Mouse (Mus musculus): ENCODE data around the gene Akr7a5.

Gene Akr7a5

GRCm38 (mm10) chr4:139310171-139310898, at the start of gene Akr7a5, which contains the start of gene Pqlc2:
Akr7a5 (plus strand) TSS chr4:139310744.
Pqlc2 (minus strand) TSS chr4:139310708.
- ATAC-seq (ENCODE audit: insufficient number of reproducible peaks, low FRiP score, low TSS enrichment): peak; percentile 62; the same call in 1 of the 2 replicates

- ATAC-seq (ENCODE audit: insufficient number of reproducible peaks, low FRiP score, low TSS enrichment): no peak
Measured at GRCm38 (mm10) chr4:139262981-139263380, 47.6 kb upstream of the Akr7a5 start.

GRCm38 (mm10) chr4:139265783-139266499, 44.6 kb upstream of the Akr7a5 start:
- ATAC-seq (ENCODE audit: insufficient number of reproducible peaks, low FRiP score, low TSS enrichment): peak; percentile 29; the same call in 1 of the 2 replicates

GRCm38 (mm10) chr4:139266500-139266865, 44.1 kb upstream of the Akr7a5 start:
- no peak for ATAC-seq (ENCODE audit: insufficient number of reproducible peaks, low FRiP score, low TSS enrichment)

GRCm38 (mm10) chr4:139267335-139267734, 43.2 kb upstream of the Akr7a5 start:
- no peak for ATAC-seq (ENCODE audit: insufficient number of reproducible peaks, low FRiP score, low TSS enrichment)

GRCm38 (mm10) chr4:139268242-139268641, 42.3 kb upstream of the Akr7a5 start:
- ATAC-seq (ENCODE audit: insufficient number of reproducible peaks, low FRiP score, low TSS enrichment): no peak; the same call in 1 of the 2 replicates

GRCm38 (mm10) chr4:139270168-139270567, 40.4 kb upstream of the Akr7a5 start:
- peak; percentile 53; the same call in 1 of the 2 replicates for ATAC-seq (ENCODE audit: insufficient number of reproducible peaks, low FRiP score, low TSS enrichment)

GRCm38 (mm10) chr4:139271562-139271961, 39.0 kb upstream of the Akr7a5 start:
- ATAC-seq (ENCODE audit: insufficient number of reproducible peaks, low FRiP score, low TSS enrichment): no peak

- no peak for ATAC-seq (ENCODE audit: insufficient number of reproducible peaks, low FRiP score, low TSS enrichment)
Measured at GRCm38 (mm10) chr4:139272951-139273680, 37.4 kb upstream of the Akr7a5 start.

GRCm38 (mm10) chr4:139274573-139274972, 36.0 kb upstream of the Akr7a5 start:
- ATAC-seq (ENCODE audit: insufficient number of reproducible peaks, low FRiP score, low TSS enrichment): peak; percentile 28; the same call in 1 of the 2 replicates

GRCm38 (mm10) chr4:139276411-139276810, 34.1 kb upstream of the Akr7a5 start:
- no peak for ATAC-seq (ENCODE audit: insufficient number of reproducible peaks, low FRiP score, low TSS enrichment)

- no peak for ATAC-seq (ENCODE audit: insufficient number of reproducible peaks, low FRiP score, low TSS enrichment)
Measured at GRCm38 (mm10) chr4:139280530-139280929, 30.0 kb upstream of the Akr7a5 start.

- ATAC-seq (ENCODE audit: insufficient number of reproducible peaks, low FRiP score, low TSS enrichment): no peak
Measured at GRCm38 (mm10) chr4:139281791-139282345, 28.7 kb upstream of the Akr7a5 start.

GRCm38 (mm10) chr4:139282955-139283417, 27.6 kb upstream of the Akr7a5 start:
- ATAC-seq (ENCODE audit: insufficient number of reproducible peaks, low FRiP score, low TSS enrichment): 0 out of 2 replicates have a peak, but pooled peaks have one; percentile 15

- ATAC-seq (ENCODE audit: insufficient number of reproducible peaks, low FRiP score, low TSS enrichment): no peak
Measured at GRCm38 (mm10) chr4:139284877-139285276, 25.7 kb upstream of the Akr7a5 start.

GRCm38 (mm10) chr4:139286234-139286633, 24.3 kb upstream of the Akr7a5 start:
- ATAC-seq (ENCODE audit: insufficient number of reproducible peaks, low FRiP score, low TSS enrichment): no peak

- no peak for ATAC-seq (ENCODE audit: insufficient number of reproducible peaks, low FRiP score, low TSS enrichment)
Measured at GRCm38 (mm10) chr4:139287122-139287863, 23.3 kb upstream of the Akr7a5 start.

GRCm38 (mm10) chr4:139289017-139289416, 21.5 kb upstream of the Akr7a5 start:
- peak; percentile 64 for ATAC-seq (ENCODE audit: insufficient number of reproducible peaks, low FRiP score, low TSS enrichment)

- no peak for ATAC-seq (ENCODE audit: insufficient number of reproducible peaks, low FRiP score, low TSS enrichment)
Measured at GRCm38 (mm10) chr4:139291099-139291498, 19.4 kb upstream of the Akr7a5 start.

GRCm38 (mm10) chr4:139292038-139292437, 18.5 kb upstream of the Akr7a5 start:
- ATAC-seq (ENCODE audit: insufficient number of reproducible peaks, low FRiP score, low TSS enrichment): no peak
